Mouse (Mus musculus): ENCODE measurements around the gene Btbd16. TPM values are rescaled to one million over a fixed set of nuclear protein-coding genes. Genes with fewer than 3 reads are reported as not detected.

Gene Btbd16
- total RNA-seq (2023): not detected

GRCm38 (mm10) chr7:130773914-130774630 is at the start of gene Btbd16:
TSS of gene Btbd16 (plus strand) at chr7:130774069.

DNA sequence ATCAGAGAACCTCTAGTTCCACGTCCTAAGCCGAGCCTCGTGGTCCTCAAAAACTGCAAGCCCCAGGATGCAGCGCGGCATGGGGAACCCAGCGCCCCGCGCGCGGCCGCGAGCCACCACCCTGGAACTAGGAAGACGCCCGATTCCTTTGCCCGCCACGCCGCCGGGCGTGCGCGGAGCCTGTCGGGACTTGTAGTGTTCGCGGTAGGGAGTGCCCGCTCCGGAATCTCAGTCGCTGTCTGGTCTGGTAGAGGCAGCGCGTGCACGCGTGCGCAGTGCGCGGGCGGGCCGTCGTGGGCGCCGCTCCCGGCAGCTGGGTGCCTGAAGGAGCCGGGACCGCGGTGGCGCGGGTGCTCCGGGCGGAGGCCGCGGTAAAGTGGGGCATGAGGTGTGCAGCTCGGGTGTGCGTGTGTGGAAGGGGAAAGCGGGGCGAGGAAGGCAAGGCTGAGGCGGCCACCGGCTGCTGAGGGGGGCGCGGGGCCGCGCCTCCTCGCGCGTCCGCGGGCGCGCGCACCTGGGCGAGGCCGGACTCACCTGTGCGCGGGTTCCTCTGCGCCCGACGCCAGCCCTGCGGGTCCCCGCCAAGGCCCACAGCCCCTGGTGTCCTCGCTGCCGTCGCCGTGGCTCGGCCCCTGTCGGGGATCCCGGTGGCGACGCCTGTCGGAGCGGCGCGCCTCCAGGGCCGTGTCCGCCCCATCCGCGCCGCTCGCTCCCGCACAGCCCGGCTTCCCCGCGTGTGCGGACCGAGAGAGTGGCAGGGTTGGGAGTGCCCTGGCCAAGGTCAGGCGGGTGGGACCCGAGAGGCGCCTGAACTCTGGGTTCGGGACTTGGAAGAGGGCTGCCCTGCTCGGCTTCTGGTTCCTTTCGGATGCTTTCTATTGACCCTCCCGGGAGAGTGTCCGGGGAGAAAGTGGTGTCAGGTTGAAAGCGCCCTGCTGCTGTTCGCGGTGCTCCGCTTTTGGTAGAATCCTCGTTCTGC is 92.0 kb downstream of the Btbd16 start, which contains the start of gene Plekha1:
Gene Plekha1, plus strand, starts transcription at position 144 of the 979 bp plus-strand sequence.

Other genes starting within 250 kb of the Btbd16 start
- 100 to 1,000 TPM; 148 to 153 TPM for gene Nsmce4a, start 201.0 kb upstream of the Btbd16 start, total RNA-seq (2023)
- gene Tacc2, start 196.6 kb upstream of the Btbd16 start, total RNA-seq (2023): 1 to 10 TPM in 1 of 2 experiments, under 1 TPM in 1; 0.77 to 1.1 TPM
- 10 to 100 TPM; 47.9 to 55.4 TPM for gene Plekha1, start 91.7 kb downstream of the Btbd16 start, total RNA-seq (2023)
- gene Htra1, start 162.0 kb downstream of the Btbd16 start, total RNA-seq (2023): not detected

All from B cell, adult 67 days (primary cell).